Mouse (Mus musculus) kidney, postnatal 4 days (tissue): Measurements from ENCODE around the gene Nup205.
"Not testable (repeated sequence)": the region's sequence is repeated elsewhere in the genome, so short reads cannot be mapped to it uniquely, and the experiment has no call there.

Experiments
- DNase-seq, 2 experiments: peaks; one replicate each; pipeline ENCODE4 v3.0.0; 2021; ENCODE audit warnings: mixed read lengths in 2 of 2

Gene Nup205

GRCm38 (mm10) chr6:35176979-35177649 is at the start of gene Nup205:
Gene Nup205 (plus strand): TSS chr6:35177421.
- peak; percentile 84 to 90 for DNase-seq

- DNase-seq: no peak
Observed at GRCm38 (mm10) chr6:35132806-35133205, 44.4 kb upstream of the Nup205 start.

GRCm38 (mm10) chr6:35133246-35133578 is 44.0 kb upstream of the Nup205 start:
- no peak for DNase-seq

GRCm38 (mm10) chr6:35133579-35134488 is 43.4 kb upstream of the Nup205 start, which contains the start of gene Cnot4:
Gene Cnot4 (minus strand): TSS chr6:35133724.
- peak; percentile 99 to 100 for DNase-seq

GRCm38 (mm10) chr6:35134844-35135243 is 42.4 kb upstream of the Nup205 start:
- no peak for DNase-seq

GRCm38 (mm10) chr6:35140351-35140750 is 36.9 kb upstream of the Nup205 start:
- DNase-seq: no peak

GRCm38 (mm10) chr6:35145569-35145968 is 31.7 kb upstream of the Nup205 start:
- DNase-seq: no peak

- DNase-seq: no peak
Observed at GRCm38 (mm10) chr6:35147726-35148422, 29.3 kb upstream of the Nup205 start.

GRCm38 (mm10) chr6:35154540-35154939 is 22.7 kb upstream of the Nup205 start:
- DNase-seq: no peak

GRCm38 (mm10) chr6:35169250-35169649 is 8.0 kb upstream of the Nup205 start:
- no peak for DNase-seq

- not testable (repeated sequence) for DNase-seq
Observed at GRCm38 (mm10) chr6:35172028-35172427, 5.2 kb upstream of the Nup205 start.

GRCm38 (mm10) chr6:35173181-35173580 is 4.0 kb upstream of the Nup205 start:
- no peak for DNase-seq

GRCm38 (mm10) chr6:35177650-35178272 is 540 bp downstream of the Nup205 start:
- peak in 1 of 2 experiments; percentile 71 for DNase-seq

GRCm38 (mm10) chr6:35179299-35179698 is 2.1 kb downstream of the Nup205 start:
- DNase-seq: not testable (repeated sequence)

GRCm38 (mm10) chr6:35184781-35185180 is 7.6 kb downstream of the Nup205 start:
- no peak for DNase-seq

GRCm38 (mm10) chr6:35191198-35191597 is 14.0 kb downstream of the Nup205 start:
- no peak for DNase-seq

GRCm38 (mm10) chr6:35225696-35226095 is 48.5 kb downstream of the Nup205 start:
- DNase-seq: no peak

- no peak for DNase-seq
Observed at GRCm38 (mm10) chr6:35229415-35229814, 52.2 kb downstream of the Nup205 start.

GRCm38 (mm10) chr6:35236108-35236785 is 59.0 kb downstream of the Nup205 start:
- no peak for DNase-seq

- DNase-seq: no peak
Observed at GRCm38 (mm10) chr6:35243252-35243651, 66.0 kb downstream of the Nup205 start.

- no peak for DNase-seq
Observed at GRCm38 (mm10) chr6:35243989-35244388, 66.8 kb downstream of the Nup205 start.

GRCm38 (mm10) chr6:35245086-35245485 is 67.9 kb downstream of the Nup205 start:
- no peak for DNase-seq
